Mouse (Mus musculus): ENCODE results near the gene Vps26c. TPM values are rescaled to one million over a fixed set of nuclear protein-coding genes. Genes with fewer than 3 reads are reported as not detected.
A peak's percentile ranks its signal among the peaks of the same experiment; 100 is the strongest.

The Vps26c gene
- total RNA-seq, 2 experiments from 2014 or later, result 8.2 to 10.4 TPM

- H3K27ac ChIP-seq, result peak overlapping the region; percentile 25
- TF ChIP-seq CTCF (IDR thresholded peaks at IDR 0.05), result no peak
- intact Hi-C loops (cut with DNase I), result no loop called here
- DNase-seq, result no peak
- no peak overlapping the region for H3K4me3 ChIP-seq
These were observed 13.5 kb upstream of the Vps26c start for GRCm38 (mm10) chr16:94540140-94540539.

DNA sequence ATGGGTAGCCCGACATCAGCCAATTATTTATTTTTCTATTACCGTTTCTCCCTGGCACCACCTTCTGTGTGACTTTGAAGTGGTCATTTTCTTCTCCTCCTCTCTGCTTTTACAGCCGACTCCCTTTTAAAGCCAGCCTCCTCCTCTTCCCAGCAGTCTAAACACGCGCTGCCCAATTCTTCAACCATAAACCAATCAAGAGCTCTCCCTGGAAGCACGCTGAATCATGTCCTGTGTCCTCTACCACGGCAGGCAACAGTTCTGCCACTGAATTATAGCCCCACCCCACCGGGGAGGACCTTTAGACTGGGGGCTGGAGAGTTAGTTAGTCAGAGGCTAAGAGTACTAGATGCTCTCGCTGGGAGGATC is 10.5 kb upstream of the Vps26c start:
- no peak for TF ChIP-seq CTCF (IDR thresholded peaks at IDR 0.05)
- peak; percentile 73 for DNase-seq
- Histone ChIP-seq H3K4me3 (peak overlapping the region; percentile 58), H3K27ac (peak overlapping the region; percentile 92)
- intact Hi-C loops (cut with DNase I), result loop anchor here (2.0 kb wide), 1 partner anchor 34 kb away; the partner anchor contains the start of gene Dyrk1a

- no peak for TF ChIP-seq CTCF (IDR thresholded peaks at IDR 0.05)
- H3K4me3 ChIP-seq, result peak overlapping the region; percentile 58
- H3K27ac ChIP-seq, result peak overlapping the region; percentile 92
- intact Hi-C loops (cut with DNase I), result loop anchor here (2.0 kb wide), 1 partner anchor 34 kb away; the partner anchor contains the start of gene Dyrk1a
- peak; percentile 77 for DNase-seq
These were observed 10.0 kb upstream of the Vps26c start for GRCm38 (mm10) chr16:94536417-94537158.

GRCm38 (mm10) chr16:94535716-94536115 is 9.1 kb upstream of the Vps26c start:
- TF ChIP-seq CTCF (IDR thresholded peaks at IDR 0.05), result no peak
- peak overlapping the region; percentile 92 for H3K27ac ChIP-seq
- DNase-seq, result no peak
- intact Hi-C loops (cut with DNase I), result loop anchor here (2.0 kb wide), 1 partner anchor 35 kb away; the partner anchor contains the start of gene Dyrk1a
- no peak overlapping the region for H3K4me3 ChIP-seq

GRCm38 (mm10) chr16:94533679-94534078 is 7.0 kb upstream of the Vps26c start:
- peak; percentile 61 for DNase-seq

DNA sequence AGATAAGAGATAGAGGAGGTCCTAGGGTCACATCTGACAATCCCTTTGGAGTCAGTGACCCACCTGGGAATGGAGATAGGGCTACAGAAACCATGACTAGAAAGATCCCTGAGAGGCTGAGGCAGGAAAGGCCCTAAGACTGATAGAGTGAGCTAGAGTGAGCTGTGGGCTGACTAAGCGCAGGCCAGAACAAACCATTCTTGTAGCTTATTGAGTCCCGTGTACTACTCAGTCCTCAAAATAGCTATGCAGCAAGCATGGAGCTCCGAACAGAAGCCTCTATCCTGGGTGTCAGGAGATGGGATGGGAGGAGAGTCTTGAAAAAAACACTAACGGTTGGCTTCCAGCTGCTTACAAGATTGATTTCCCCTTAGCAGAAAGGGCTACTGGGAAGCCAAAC is 4.6 kb upstream of the Vps26c start:
- Histone ChIP-seq H3K27ac (no peak overlapping the region), H3K4me3 (no peak overlapping the region)
- DNase-seq, result no peak
- intact Hi-C loops (cut with DNase I), result no loop called here
- no peak for TF ChIP-seq CTCF (IDR thresholded peaks at IDR 0.05)

More at GRCm38 (mm10) chr16:94533679-94534078, 7.0 kb upstream of the Vps26c start:
- H3K27ac ChIP-seq, result peak overlapping the region; percentile 62
- intact Hi-C loops (cut with DNase I), result no loop called here
- no peak for TF ChIP-seq CTCF (IDR thresholded peaks at IDR 0.05)
- no peak overlapping the region for H3K4me3 ChIP-seq

DNA sequence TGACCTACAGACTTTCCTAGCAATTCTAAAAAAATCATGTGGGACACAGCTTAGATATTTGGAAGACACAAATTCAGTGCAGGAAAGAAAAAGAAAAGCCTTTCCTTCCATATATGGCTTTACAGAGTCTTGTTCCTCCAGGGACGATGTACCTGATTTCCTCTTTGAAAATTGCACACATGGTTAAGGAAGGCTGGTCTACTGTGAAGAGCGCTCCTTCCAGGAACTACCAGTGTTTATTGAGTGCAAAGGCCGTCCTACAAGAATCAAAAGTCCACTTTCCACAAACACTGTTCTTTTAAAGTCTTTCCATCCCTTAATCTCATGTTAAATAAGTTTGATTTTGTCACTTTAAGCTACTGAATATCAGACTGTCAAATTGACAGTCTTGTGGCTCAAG is 916 bp upstream of the Vps26c start:
- intact Hi-C loops (cut with DNase I), result loop anchor here (2.0 to 5.0 kb wide), 3 partner anchors 41 to 155 kb away; partner anchors contain the start of genes Pigp and Ttc3
- Histone ChIP-seq H3K27ac (peak overlapping the region; percentile 97), H3K4me3 (peak overlapping the region; percentile 100)
- no peak for TF ChIP-seq CTCF (IDR thresholded peaks at IDR 0.05)
- no peak for DNase-seq

DNA sequence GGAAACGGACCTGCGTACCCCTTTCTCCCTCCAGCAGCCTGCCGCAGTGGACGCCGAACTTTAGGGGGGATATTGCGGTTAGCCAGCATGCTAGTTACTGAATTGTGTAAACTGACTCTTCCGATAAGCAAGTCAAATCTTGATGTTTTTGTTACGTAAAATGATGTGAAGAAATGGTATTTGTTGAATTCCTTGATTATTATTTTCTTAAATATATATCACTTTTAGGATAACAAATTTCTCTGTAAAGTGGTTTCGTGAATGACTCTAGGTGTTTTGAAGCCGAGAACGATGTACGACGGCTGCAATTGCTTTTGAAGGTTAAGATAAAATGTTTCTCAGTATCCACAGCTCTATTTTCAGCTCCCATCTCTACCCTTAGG is 513 bp upstream of the Vps26c start:
- Histone ChIP-seq H3K27ac (peak overlapping the region; percentile 97), H3K4me3 (peak overlapping the region; percentile 100)
- no peak for TF ChIP-seq CTCF (IDR thresholded peaks at IDR 0.05)
- intact Hi-C loops (cut with DNase I), result loop anchor here (2.0 to 5.0 kb wide), 3 partner anchors 42 to 155 kb away; partner anchors contain the start of genes Pigp and Ttc3
- DNase-seq, result no peak

DNA sequence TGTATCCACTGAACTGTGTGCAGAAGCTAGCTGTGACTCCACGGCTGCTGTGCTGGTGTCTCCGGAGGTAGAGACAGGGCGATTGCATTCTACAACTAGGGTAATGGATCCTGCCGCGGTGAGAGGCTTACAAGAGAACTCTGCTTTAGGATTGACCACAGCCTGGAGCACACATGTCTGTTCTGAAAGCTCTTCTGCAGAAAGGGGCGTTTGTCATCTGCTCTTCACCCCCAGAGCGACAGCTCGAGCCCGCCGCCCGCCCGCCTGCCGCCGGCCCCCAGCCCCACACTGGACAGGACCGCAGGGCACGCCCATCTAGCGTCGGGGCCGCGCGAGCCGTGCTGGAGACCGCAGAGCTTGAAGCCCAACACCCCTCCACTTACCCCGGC is 681 bp downstream of the Vps26c start:
- peak overlapping the region; percentile 97 for H3K27ac ChIP-seq
- H3K4me3 ChIP-seq, result peak overlapping the region; percentile 100
- no peak for TF ChIP-seq CTCF (IDR thresholded peaks at IDR 0.05)
- no peak for DNase-seq
- intact Hi-C loops (cut with DNase I), result loop anchor here (2.0 to 5.0 kb wide), 3 partner anchors 43 to 154 kb away; partner anchors contain the start of genes Pigp and Ttc3

DNA sequence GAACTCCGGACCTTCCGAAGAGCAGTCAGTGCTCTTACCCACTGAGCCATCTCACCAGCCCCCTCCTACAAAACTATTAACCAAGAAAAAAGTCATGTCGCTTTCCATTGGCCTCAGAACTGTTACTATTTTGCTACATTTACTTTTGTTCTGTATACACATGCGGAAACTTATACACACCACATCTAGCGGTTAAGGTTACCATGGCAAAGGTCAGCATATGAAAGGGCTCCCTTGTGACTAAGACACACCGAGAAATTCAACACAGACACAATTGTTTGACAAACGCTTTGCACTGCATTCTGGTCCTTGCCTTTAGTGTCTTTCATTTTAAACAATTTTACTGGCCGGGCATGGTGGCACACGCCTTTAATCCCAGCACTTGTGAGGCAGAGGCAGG is 1.9 kb downstream of the Vps26c start:
- DNase-seq, result no peak
- Histone ChIP-seq H3K27ac (peak overlapping the region; percentile 97; the same call in 1 of the 2 replicates), H3K4me3 (peak overlapping the region; percentile 13; the same call in 1 of the 2 replicates)
- intact Hi-C loops (cut with DNase I), result loop anchor here (5.0 kb wide), 2 partner anchors 52 to 152 kb away; partner anchors contain the start of genes Pigp and Ttc3
- no peak for TF ChIP-seq CTCF (IDR thresholded peaks at IDR 0.05)

DNA sequence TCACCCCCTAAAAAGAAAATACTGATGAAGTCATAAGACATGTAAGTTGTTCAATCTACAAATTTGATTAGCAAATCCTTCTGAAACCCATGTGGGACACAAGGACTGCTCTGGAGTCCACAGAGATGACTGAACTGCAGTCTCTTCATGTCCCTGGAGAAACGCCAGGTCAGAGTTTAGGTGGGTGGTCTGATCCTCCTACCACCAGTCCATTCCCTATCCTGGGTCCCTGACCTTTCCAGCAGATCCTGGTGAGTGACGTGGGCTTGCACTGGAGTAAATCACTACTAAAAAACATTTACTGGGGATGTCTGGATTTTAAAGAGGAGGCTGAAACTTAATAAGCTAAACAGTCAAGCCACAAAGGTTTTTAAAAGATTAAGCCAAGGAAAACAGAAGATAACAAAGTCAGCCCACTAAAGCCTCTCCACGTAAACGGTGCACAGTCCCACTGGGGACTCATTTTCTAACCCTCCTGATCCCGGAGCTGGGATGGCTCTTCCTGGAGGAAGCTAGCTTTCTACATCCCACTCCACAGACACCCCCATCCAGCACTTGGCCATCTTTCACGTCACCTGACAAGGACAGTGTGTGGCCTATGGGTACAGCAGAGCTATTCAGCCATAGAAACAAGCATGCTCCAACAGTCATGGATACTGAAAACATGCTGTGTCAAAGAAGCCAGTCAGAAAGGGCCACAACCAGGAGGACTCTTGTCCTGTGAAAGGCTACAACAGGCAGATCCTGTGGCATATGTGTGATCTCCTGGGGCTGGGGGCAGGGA is 2.8 kb downstream of the Vps26c start:
- Histone ChIP-seq H3K27ac (peak overlapping the region; percentile 48; the same call in 1 of the 2 replicates), H3K4me3 (no peak overlapping the region)
- DNase-seq, result no peak
- intact Hi-C loops (cut with DNase I), result loop anchor here (5.0 kb wide), 1 partner anchor 51 kb away; no protein-coding TSS in a partner anchor
- TF ChIP-seq CTCF (IDR thresholded peaks at IDR 0.05), result no peak

DNA sequence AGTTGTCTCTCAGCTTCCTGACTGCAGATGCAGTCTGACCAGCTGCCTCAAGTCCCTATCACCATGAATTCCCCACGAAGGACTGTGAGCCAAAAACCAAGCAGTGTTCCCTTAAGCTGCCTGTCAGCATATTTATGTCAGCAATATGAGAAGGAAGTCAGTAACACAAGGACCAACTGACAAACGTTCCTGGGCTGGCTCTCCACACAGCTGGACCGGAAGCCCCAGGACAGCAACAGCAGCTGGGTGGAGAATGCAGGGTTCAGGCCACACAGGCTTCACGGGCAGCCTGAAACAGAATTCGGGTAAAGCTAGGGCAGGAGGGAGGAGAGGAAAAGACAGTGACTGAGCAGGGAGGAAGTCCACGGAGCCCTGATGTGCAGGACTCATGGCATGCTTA is 7.6 kb downstream of the Vps26c start:
- H3K27ac ChIP-seq, result peak overlapping the region; percentile 87
- peak; percentile 77 for DNase-seq
- TF ChIP-seq CTCF (IDR thresholded peaks at IDR 0.05), result no peak
- peak overlapping the region; percentile 46 for H3K4me3 ChIP-seq
- intact Hi-C loops (cut with DNase I), result no loop called here
